Mouse (Mus musculus): ENCODE data around the gene Trim14. TPM values are rescaled to one million over a fixed set of nuclear protein-coding genes. Genes with fewer than 3 reads are reported as not detected.
A peak's percentile ranks its signal among the peaks of the same experiment; 100 is the strongest.
"Not testable (repeated sequence)": the region's sequence is repeated elsewhere in the genome, so short reads cannot be mapped to it uniquely, and the experiment has no call there.

The Trim14 gene
- total RNA-seq (2021) = 1 to 10 TPM in 1 of 2 experiments, under 1 TPM in 1; 0.88 to 1.1 TPM

- no peak for DNase-seq
These were observed at the start of gene Trim14 for GRCm38 (mm10) chr4:46535840-46536361. TSS of gene Trim14 (minus strand) at chr4:46536141.

GRCm38 (mm10) chr4:46585041-46585810 lies 49.3 kb upstream of the Trim14 start:
- no peak for DNase-seq

DNA sequence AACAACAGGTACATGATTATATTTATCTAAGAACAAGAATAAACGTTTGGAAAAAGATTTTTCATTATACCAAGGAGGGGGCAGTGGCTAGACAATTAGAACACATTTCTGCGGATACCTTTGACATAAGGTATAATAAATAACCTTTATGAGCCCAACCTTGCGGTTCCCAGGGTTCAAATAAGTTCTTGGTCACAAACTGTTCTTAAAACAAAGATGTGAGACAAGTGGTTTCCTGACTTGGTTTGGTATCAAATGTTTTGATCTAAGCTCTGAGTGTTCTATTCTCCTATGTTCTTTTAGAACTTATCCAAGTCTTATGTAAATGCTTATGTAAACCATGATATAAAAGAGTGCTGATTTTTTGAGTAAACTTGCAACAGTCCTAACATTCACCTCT lies 48.6 kb upstream of the Trim14 start:
- DNase-seq = not testable (repeated sequence)

GRCm38 (mm10) chr4:46584084-46584483 lies 48.1 kb upstream of the Trim14 start:
- not testable (repeated sequence) for DNase-seq

DNA sequence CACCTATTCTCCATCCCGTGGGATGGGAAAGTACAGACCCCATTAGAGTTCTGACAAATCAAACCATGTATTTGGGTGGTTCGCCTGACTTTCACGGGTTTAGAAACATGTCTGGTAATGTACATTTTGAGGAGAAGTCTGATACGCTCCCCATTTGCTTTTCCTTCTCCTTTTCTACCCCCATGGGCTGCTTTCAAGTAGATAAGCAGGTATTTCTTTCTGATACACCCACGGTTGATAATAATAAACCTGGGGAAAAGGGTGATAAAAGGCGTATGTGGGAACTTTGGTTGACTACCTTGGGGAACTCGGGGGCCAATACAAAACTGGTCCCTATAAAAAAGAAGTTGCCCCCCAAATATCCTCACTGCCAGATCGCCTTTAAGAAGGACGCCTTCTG lies 46.1 kb upstream of the Trim14 start:
- DNase-seq = not testable (repeated sequence)

DNA sequence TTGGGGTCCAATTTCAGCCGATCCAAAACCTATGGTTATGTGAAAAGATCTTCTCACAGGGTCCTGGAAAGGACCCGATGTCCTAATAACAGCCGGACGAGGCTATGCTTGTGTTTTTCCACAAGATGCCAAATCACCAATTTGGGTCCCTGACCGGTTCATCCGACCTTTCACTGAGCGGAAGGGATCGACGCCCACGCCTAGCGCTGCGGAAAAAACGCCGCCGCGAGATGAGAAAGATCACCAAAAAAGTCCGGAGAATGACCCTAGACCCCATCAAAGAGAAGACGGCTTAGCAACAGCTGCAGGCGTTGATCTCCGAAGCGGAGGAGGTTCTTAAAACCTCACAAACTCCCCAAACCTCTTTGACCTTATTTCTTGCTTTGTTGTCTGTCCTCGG lies 45.6 kb upstream of the Trim14 start:
- not testable (repeated sequence) for DNase-seq

DNA sequence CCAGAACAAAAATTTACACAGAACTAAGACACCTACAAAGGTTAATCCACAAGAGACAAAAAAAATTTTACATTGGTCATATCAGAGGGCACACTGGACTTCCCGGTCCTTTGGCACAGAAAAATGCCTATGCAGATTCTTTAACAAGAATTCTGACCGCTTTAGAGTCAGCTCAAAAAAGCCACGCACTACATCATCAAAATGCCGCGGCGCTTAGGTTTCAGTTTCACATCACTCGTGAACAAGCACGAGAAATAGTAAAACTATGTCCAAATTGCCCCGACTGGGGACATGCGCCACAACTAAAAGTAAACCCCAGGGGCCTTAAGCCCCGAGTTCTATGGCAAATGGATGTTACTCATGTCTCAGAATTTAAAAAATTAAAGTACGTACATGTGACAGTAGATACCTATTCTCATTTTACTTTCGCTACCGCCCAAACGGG lies 44.9 kb upstream of the Trim14 start:
- DNase-seq = not testable (repeated sequence)

DNA sequence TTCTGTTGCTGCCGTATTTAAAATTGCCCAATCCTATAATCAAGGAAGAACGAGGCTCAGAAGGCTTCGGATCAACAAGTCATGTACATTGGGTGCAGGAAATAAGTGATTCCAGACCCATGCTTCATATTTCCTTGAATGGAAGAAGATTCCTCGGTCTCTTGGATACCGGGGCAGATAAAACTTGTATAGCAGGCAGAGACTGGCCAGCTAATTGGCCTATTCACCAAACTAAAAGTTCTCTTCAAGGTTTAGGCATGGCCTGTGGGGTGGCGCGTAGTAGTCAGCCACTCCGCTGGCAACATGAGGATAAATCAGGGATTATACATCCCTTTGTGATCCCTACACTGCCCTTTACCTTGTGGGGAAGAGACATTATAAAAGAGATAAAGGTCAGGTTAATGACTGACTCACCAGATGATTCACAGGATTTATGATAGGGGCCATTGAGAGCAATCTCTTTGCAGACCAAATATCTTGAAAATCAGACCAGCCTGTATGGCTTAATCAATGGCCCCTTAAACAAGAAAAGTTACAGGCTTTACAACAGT lies 42.9 kb upstream of the Trim14 start:
- DNase-seq = not testable (repeated sequence)

- no peak for DNase-seq
These were observed 42.3 kb upstream of the Trim14 start for GRCm38 (mm10) chr4:46578228-46578627.

DNA sequence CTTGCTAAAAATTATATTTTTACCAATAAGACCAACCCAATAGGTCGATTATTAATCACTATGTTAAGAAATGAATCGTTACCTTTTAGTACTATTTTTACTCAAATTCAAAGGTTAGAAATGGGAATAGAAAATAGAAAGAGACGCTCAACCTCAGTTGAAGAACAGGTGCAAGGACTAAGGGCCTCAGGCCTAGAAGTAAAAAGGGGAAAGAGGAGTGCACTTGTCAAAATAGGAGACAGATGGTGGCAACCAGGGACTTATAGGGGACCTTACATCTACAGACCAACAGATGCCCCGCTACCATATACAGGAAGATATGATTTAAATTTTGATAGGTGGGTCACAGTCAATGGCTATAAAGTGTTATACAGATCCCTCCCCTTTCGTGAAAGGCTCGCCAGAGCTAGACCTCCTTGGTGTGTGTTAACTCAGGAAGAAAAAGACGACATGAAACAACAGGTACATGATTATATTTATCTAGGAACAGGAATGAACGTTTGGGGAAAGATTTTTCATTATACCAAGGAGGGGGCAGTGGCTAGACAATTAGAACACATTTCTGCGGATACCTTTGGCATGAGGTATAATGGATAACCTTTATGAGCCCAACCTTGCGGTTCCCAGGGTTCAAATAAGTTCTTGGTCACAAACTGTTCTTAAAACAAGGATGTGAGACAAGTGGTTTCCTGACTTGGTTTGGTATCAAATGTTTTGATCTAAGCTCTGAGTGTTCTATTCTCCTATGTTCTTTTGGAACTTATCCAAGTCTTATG lies 39.8 kb upstream of the Trim14 start:
- not testable (repeated sequence) for DNase-seq

- no peak for DNase-seq
These were observed 38.9 kb upstream of the Trim14 start for GRCm38 (mm10) chr4:46574841-46575240.

DNA sequence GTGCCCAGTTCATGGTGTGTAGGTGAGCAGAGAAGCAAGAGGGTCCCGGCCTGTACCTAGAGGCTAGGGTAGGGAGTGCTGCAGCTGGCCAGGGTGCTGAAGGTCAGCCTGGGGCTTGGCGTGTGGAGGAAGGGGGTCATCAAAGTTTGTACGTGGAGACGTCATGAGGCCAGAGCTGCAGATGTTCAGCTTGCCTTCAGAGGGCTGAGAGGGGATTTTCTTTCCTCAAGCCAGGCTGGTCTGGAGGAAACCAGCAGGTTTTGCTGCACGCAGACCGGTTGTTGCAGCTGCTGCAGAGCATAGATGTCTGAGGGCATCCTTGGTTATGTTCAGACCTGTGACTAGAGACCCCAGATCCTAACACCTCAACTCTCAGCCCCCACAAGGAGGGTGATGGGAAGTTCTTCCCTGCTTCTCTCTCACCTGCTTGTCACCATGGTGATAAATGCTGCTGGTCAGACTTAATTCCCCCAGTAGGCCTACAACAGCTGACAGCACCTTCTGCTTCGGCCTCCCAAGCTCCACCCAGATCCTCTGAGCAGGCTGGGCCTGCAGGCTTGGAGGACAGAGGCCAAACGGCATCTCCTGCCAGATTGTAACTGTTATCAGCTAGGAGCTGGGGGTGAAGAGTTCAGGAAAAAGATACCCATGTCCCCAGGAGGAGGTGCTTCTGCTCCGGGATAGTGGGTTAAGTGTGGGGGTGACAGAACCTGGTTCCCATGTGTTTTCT lies 38.2 kb upstream of the Trim14 start:
- DNase-seq = no peak

DNA sequence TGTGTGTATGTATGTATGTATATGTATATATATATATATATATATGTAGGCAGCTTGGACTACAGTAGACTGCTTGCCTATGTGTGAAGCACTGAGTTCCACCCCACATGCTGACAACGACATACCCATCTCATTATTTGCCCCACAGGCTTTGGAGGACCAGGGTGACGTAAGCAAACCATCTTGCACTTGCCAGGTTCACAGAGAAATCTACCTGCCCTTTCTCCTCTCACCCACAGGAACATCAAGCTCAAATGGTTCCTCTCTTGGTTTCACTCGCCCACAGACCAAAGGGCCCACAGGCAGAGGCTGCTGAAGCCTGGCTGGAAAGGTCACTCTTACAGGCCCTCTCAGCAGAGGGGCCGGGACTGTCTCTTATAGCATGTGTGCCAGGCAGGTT lies 36.7 kb upstream of the Trim14 start:
- DNase-seq = no peak

DNA sequence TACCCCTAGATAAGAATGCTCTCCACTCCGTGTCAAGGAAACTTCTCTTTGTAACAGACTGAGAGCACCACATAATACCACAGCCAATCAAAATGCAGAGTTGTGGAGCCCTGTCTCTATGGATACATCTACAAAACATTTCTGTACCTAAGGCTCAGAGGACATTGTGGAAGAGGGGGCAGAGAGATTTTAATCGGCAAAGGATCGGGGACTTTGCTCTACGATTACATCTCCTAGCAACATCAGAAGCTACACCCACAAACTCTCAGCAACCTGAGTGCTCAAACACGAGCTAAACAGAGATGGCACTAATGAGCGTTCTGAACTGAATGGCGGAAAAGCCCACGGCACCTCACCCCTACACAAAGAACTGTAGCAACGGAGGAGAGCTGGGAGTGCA lies 35.8 kb upstream of the Trim14 start:
- no peak for DNase-seq

GRCm38 (mm10) chr4:46569671-46570070 lies 33.7 kb upstream of the Trim14 start:
- DNase-seq = peak; percentile 49 to 57

- DNase-seq = no peak
These were observed 32.2 kb upstream of the Trim14 start for GRCm38 (mm10) chr4:46568169-46568568.

DNA sequence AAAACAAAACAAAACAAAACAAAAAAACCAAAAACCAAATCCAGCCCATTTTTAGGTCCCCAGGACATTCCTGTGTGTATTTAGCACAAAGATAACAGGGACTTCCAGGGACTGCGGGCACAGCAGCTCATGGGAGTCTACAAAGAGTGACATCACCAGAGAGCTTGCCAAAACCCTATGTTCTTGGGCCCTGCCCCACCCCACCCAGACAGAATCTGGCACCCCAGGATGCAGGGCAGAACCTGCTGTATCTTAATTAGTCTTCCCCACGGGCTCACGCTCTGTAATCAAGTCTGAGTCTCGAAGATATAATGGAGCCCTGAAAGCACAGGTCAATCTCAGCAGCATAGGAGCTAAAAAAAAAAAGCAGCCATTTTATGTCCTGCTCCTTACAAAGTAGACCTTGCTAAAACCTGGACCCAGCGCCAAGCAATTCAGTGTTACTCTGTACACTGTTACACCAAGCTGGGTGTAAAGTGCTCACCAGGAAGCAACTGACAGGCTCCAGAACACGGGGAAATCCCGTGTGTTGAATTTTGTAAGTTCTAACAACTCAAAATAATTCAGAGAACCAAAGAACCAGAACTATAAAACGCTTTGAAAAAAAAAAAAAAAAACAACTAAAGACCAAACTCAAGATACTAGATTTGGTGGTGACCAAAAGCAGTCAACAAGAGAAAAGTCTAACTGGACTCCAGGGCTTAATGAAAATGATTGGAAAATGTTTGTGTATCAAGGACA lies 31.2 kb upstream of the Trim14 start:
- DNase-seq = no peak

DNA sequence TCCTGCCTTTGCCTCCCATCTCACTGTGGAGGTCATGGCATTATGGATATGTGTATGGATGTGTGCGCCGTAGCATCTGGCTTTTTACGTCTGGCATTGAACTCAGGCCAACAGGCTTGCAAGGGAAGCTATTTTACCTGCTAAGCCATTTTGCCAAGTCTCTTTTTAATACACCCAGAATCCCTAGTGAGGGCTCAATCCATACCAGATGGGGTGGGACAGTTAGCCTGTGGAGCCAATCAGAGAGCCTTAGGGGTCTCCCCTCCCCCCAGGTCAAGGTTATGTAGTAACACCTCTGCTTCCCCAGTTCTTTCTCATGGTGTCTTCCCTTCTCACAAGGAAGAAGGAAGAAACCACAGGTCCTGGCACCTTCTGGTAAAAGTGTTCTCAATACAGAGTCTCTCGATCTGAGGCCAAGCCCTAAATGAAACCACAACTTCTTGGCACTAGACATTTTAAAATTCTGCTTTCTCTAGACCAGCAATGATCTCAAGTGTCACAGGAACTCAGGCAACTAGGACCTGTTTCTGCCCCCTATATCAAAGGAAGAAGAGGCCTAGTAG lies 29.5 kb upstream of the Trim14 start:
- no peak for DNase-seq

DNA sequence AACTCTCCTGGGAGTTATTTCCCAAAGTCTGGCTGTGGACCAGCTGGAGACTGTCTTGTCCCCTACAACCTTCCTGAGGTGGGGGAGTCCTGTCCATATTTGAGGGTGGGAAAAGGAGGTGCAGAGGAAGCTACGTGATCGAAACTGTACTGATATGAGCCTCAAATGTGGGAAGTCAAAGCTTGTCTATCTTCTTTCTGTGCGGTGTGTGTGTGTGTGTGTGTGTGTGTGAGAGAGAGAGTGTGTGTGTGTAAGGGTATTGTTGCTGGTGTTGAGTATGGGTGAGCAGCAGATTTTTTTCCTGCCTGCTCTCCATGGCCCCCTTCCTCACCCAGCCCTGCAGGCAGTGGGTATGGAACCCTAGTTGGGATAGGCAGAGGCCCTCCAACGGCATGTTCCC lies 28.3 kb upstream of the Trim14 start:
- no peak for DNase-seq

GRCm38 (mm10) chr4:46563847-46564246 lies 27.9 kb upstream of the Trim14 start:
- no peak for DNase-seq

DNA sequence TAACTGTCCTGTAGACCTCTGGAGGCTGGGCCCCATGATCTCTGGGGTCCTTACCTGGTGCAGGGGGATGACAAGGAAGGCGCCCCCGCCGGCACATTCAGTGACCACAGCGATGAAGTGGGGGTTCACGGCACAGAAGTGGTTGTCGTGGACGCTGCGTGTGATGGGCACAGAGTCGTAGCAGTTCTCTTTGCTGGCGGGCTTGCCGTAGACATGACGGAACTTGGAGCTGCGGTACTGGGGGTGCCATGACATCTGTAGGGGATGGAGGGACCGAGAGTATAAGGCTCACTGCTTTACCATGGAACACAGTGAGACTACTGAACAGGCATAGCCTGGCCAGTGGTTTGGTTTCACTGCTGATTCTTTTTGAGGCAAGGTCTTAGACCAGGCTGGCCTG lies 26.9 kb upstream of the Trim14 start:
- DNase-seq = no peak

All from layer of hippocampus, postnatal 36 days (tissue).